Mouse (Mus musculus) intestine, postnatal 0 days (tissue): ENCODE data around the gene Lancl1. TPM values are rescaled to one million over a fixed set of nuclear protein-coding genes. Genes with fewer than 3 reads are reported as not detected.

Experiments
- ATAC-seq: fragments of 200-750 bp; cut with Nextera tagmentation; 2 replicates; pipeline ENCODE4 v1.8.0; 2017; ENCODE audit warnings: mild to moderate bottlenecking, moderate TSS enrichment, moderate library complexity
- H3K27ac ChIP-seq: fragments of 300-500 bp; sonication (generic); 2 replicates; pipeline ENCODE4 v1.5.1; 2014; ENCODE audit warnings: mild to moderate bottlenecking, low read depth, low read length, moderate library complexity
- H3K27me3 ChIP-seq: fragments of 300-500 bp; sonication (generic); replicated peaks from 2 replicates; pipeline ENCODE4 v1.6.1; 2014; ENCODE audit warnings: low read length, mixed read lengths; ENCODE audit not compliant: control insufficient read depth, insufficient read depth
- H3K36me3 ChIP-seq: fragments of 300-500 bp; sonication (generic); 2 replicates; pipeline ENCODE4 v1.6.1; 2014; ENCODE audit warnings: mild to moderate bottlenecking, moderate library complexity; ENCODE audit not compliant: control insufficient read depth, insufficient read depth
- H3K4me1 ChIP-seq: fragments of 300-500 bp; sonication (generic); replicated peaks from 2 replicates; pipeline ENCODE4 v1.6.1; 2014; ENCODE audit warnings: antibody characterized with exemption, low read length, mixed read lengths; ENCODE audit not compliant: control insufficient read depth, insufficient read depth
- H3K4me2 ChIP-seq: fragments of 300-500 bp; sonication (generic); replicated peaks from 2 replicates; pipeline ENCODE4 v1.6.1; 2014; ENCODE audit warnings: low read depth, mild to moderate bottlenecking, moderate library complexity
- H3K4me3 ChIP-seq: fragments of 300-500 bp; sonication (generic); 2 replicates; pipeline ENCODE4 v1.5.1; 2014; ENCODE audit warnings: low read depth, low read length
- H3K9ac ChIP-seq: fragments of 300-500 bp; sonication (generic); 2 replicates; pipeline ENCODE4 v1.6.1; 2014; ENCODE audit warnings: mild to moderate bottlenecking, low read depth, low read length
- H3K9me3 ChIP-seq: fragments of 300-500 bp; sonication (generic); 2 replicates; pipeline ENCODE4 v1.6.1; 2016; ENCODE audit warnings: mixed run types; ENCODE audit not compliant: control insufficient read depth
- CTCF ChIP-seq: sonication (generic); IDR thresholded peaks from 2 replicates; pipeline ENCODE4 v1.5.1; 2016; ENCODE audit warnings: low read depth, mild to moderate bottlenecking, control low read depth, antibody characterized with exemption, moderate library complexity
- WGBS: fragments of 180-500 bp; shearing (Covaris S2); extraction: QIAGEN DNeasy Blood & Tissue Kit; methylation state at CpG from one replicate; pipeline ENCODE4 v1.1.7; 2014; 5-methylcytosine and 5-hydroxymethylcytosine counted together
- polyA plus RNA-seq: library from polyadenylated mRNA; unstranded; fragments of >200 nt; fragmentation: Nextera tagmentation; extraction: Ambion mirVana; gene quantifications from 2 replicates; pipeline ENCODE4 v1.2.1, GENCODE M21; 2015

Lancl1 gene
- polyA plus RNA-seq, 1 experiment from 2014 or later = 32.9 TPM

DNA sequence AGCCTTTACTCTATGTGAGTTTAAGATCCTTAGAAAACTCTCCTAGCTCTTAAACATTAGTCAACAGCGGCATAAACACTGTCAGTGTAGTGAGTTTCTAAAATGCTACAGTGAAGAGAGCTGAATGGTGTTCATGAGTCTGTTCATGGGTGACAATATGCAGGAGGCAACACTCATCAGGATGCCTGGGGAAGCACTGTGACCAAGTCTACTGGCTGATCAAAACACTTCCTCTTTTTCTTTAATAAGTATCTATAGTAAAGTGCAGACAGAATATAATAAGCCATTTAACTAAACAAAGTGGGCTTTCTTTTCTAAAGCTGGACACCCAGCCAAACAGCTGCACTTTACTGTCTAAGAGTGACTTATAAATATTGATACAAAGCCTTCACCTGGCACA, 37.3 kb downstream of the Lancl1 start:
- H3K4me3 ChIP-seq = no peak overlapping the region
- no peaks in the 10 kb centered on the region for H3K4me1 ChIP-seq
- no peaks in the 10 kb centered on the region for H3K27me3 ChIP-seq
- 63% methylated on average over 1 of the region's 1 CpGs for WGBS
- H3K9ac ChIP-seq = no peak overlapping the region
- no peak overlapping the region for H3K27ac ChIP-seq
- peaks cover 19% of the 10 kb centered on the region for H3K36me3 ChIP-seq
- H3K9me3 ChIP-seq = no peaks in the 10 kb centered on the region
- H3K4me2 ChIP-seq = no peak overlapping the region
- TF ChIP-seq CTCF = no peak
- no peak for ATAC-seq

DNA sequence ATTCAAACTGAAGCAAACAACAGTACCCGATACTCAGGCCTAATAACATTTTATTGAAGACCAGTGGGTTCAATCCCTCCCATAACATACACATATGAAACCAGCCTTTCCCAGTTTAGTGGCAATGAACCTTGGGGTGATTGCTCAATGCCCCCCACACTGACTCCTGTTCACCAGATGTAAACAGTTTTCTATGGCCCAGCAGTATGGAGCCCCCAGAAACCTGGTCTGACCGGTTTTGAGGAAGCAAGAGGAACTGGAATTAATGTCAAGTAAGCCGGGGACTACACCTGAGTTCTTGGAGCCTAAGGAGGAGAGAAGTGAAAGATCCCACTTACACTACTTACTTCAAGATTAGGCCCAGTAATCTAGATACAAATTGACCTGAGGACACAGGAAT, 38.2 kb downstream of the Lancl1 start:
- WGBS = 39% methylated on average over 3 of the region's 3 CpGs
- peaks cover 12% of the 10 kb centered on the region; the same call in 1 of the 2 replicates for H3K36me3 ChIP-seq
- no peak overlapping the region; the same call in 1 of the 2 replicates for H3K27ac ChIP-seq
- no peaks in the 10 kb centered on the region for H3K4me1 ChIP-seq
- H3K4me3 ChIP-seq = no peak overlapping the region
- H3K9me3 ChIP-seq = no peaks in the 10 kb centered on the region
- no peaks in the 10 kb centered on the region for H3K27me3 ChIP-seq
- no peak overlapping the region for H3K9ac ChIP-seq
- peak; percentile 66 for ATAC-seq
- TF ChIP-seq CTCF = no peak
- H3K4me2 ChIP-seq = no peak overlapping the region

DNA sequence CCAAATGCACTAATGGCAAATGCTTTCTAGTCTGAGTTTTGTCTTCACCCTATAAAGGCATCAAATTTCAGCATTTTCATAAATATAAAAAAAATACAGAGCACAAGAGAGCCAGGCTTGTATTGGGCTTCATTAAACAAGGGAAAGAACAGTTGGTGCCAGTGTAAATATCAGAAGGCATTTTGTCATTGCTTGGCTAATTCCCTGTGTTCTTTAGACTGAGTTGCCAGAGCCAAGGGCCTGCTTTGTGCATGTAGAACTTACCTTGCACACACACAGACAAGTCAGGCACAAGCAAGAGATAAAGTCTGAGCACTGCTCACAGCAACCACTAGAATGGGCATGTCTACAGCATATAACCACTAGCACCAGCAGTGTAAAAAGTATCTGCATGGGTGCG, 40.1 kb downstream of the Lancl1 start:
- H3K27me3 ChIP-seq = no peaks in the 10 kb centered on the region
- H3K36me3 ChIP-seq = 0 out of 2 replicates have a peak, but pooled peaks cover 6% of the 10 kb centered on the region
- H3K4me1 ChIP-seq = no peaks in the 10 kb centered on the region
- 94% methylated on average over 1 of the region's 1 CpGs for WGBS
- H3K27ac ChIP-seq = no peak overlapping the region
- H3K4me3 ChIP-seq = no peak overlapping the region
- no peak for ATAC-seq
- H3K9me3 ChIP-seq = no peaks in the 10 kb centered on the region
- TF ChIP-seq CTCF = no peak
- H3K9ac ChIP-seq = no peak overlapping the region
- H3K4me2 ChIP-seq = no peak overlapping the region

DNA sequence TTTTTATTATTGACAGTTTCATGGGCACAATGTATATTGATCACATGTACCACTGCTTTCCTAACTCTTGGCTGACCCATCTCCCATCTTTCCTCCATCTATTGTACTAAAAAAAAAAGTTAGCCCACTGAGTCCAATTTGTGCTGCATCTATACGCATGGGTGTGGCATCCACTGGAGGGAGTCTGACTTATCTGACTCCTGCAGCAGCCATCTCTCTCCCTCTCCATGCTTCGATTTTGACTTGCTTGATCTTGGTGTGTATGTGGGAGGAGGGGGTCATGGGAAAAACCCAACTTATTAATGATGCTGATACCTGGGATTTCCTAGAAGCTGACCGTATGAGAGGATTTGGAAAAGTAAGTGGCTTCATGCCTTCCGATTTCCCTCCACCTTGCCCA, 40.5 kb downstream of the Lancl1 start:
- 91% methylated on average over 4 of the region's 4 CpGs for WGBS
- ATAC-seq = no peak

DNA sequence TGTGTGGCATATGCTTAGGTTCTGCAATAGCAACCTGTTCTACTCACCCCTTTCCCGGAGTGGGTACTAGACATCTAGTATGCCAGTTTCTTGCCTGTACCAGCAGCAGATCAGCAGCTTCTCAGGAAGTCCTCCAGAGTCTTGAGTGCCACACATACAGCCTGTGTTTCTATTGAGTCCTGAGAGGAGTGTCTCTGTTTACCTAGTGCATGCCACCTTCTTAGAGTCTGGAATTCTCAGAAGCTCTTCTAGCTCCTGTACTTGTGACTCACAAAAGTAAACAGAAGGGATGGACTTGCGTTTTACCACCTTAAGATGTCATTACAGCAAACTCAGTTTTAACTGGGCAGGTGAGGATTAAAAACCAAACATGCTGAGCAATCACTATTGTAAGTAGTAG, 41.9 kb downstream of the Lancl1 start:
- 56% methylated on average over 2 of the region's 2 CpGs for WGBS
- no peak overlapping the region for H3K4me2 ChIP-seq
- TF ChIP-seq CTCF = no peak
- no peaks in the 10 kb centered on the region for H3K4me1 ChIP-seq
- H3K36me3 ChIP-seq = no peaks in the 10 kb centered on the region
- H3K9ac ChIP-seq = no peak overlapping the region
- no peak overlapping the region for H3K27ac ChIP-seq
- no peaks in the 10 kb centered on the region for H3K27me3 ChIP-seq
- H3K4me3 ChIP-seq = no peak overlapping the region
- ATAC-seq = peak; percentile 63
- no peaks in the 10 kb centered on the region for H3K9me3 ChIP-seq

More for the DNA sequence above, 40.5 kb downstream of the Lancl1 start:
- Histone ChIP-seq H3K4me3 (no peak overlapping the region), H3K9me3 (no peaks in the 10 kb centered on the region), H3K27me3 (no peaks in the 10 kb centered on the region), H3K9ac (no peak overlapping the region), H3K4me1 (no peaks in the 10 kb centered on the region), H3K36me3 (0 out of 2 replicates have a peak, but pooled peaks cover 5% of the 10 kb centered on the region), H3K4me2 (no peak overlapping the region), H3K27ac (no peak overlapping the region)
- no peak for TF ChIP-seq CTCF

DNA sequence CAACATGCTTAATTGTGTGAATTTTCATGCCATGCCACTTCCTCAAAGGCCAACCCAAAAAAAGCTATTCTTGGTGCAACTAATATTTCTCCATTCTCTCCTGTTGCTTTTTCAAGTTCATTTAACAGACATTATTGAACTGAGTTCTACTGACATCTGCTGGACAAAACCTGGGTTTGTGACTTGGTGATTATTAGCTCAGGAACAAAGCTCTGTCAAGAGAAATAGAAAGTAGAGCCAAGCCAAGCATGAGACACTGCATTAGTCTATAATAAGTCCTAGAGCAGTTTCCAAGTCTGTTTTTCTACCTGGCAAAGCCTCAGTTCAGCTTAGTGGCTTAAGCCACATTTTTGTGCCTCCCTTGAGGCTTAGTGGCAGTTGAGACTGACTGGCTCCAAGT, 45.9 kb downstream of the Lancl1 start:
- no peaks in the 10 kb centered on the region for H3K9me3 ChIP-seq
- no peaks in the 10 kb centered on the region for H3K4me1 ChIP-seq
- no peak overlapping the region for H3K4me3 ChIP-seq
- no peak overlapping the region for H3K27ac ChIP-seq
- ATAC-seq = no peak
- H3K4me2 ChIP-seq = no peak overlapping the region
- H3K27me3 ChIP-seq = no peaks in the 10 kb centered on the region
- H3K9ac ChIP-seq = no peak overlapping the region
- peak; percentile 78 for TF ChIP-seq CTCF
- H3K36me3 ChIP-seq = no peaks in the 10 kb centered on the region

DNA sequence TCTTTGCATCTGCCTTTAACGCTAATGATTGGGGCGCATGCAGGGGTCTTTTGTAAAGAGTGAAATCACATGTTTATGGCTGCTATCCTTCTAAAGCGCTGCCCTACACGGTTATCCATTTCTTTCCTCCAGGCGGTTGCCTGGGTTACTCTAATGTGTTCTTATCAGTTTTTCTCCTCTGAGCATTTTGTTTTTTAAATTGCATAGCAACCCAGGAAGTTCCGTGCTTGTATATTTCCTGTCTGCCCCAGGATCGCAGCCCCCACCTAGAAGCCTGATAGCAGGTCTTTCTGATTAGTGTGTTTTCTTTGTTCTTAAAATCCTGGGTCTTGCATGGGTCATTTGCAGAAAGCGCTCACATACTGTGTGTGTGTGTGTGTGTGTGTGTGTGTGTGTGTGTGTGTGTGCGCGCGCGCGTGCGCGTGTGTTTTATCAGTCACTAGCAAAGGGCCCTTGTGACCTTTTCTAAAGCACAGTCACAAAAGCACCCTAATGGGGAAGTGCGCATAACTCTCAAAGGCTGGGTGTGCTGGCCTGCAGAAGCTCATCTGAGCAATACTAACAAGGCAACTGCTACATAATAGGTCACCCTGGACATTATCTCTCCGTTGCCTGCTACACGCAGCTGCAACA, 51.0 kb downstream of the Lancl1 start:
- Histone ChIP-seq H3K4me2 (peak overlapping the region; percentile 43; the same call in 1 of the 2 replicates), H3K4me3 (peak overlapping the region; percentile 14; the same call in 1 of the 2 replicates)
- ATAC-seq = peak; percentile 74

More for the DNA sequence above, 51.0 kb downstream of the Lancl1 start:
- Histone ChIP-seq H3K27me3 (no peaks in the 10 kb centered on the region), H3K27ac (no peak overlapping the region), H3K9me3 (no peaks in the 10 kb centered on the region), H3K36me3 (no peaks in the 10 kb centered on the region), H3K4me1 (no peaks in the 10 kb centered on the region), H3K9ac (no peak overlapping the region)
- WGBS = 48% methylated on average over 18 of the region's 18 CpGs
- no peak for TF ChIP-seq CTCF
